Mouse (Mus musculus): Measurements from ENCODE around the gene Cep55.
A peak's percentile ranks its signal among the peaks of the same experiment; 100 is the strongest.

The Cep55 gene

DNA sequence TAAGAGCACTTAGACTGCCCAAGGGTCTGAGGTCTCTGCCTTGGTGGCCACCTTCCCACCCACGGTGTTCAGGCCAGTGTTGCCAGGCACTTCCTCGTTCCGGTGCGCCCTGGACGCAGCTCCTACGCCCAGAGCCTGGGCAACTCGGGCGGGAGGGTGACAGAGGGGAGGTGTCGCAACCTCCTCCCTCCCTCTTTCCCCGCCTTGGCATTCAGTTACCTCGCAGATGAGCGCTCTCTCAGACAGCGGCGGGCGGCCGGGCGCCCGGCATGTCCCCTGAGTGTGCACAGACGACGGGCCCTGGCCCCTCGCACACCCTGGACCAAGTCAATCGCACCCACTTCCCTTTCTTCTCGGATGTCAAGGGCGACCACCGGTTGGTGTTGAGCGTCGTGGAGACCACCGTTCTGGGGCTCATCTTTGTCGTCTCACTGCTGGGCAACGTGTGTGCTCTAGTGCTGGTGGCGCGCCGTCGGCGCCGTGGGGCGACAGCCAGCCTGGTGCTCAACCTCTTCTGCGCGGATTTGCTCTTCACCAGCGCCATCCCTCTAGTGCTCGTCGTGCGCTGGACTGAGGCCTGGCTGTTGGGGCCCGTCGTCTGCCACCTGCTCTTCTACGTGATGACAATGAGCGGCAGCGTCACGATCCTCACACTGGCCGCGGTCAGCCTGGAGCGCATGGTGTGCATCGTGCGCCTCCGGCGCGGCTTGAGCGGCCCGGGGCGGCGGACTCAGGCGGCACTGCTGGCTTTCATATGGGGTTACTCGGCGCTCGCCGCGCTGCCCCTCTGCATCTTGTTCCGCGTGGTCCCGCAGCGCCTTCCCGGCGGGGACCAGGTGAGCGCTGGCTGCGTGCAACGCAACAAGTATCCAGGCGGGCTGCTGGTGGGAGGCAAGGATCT is 42.3 kb downstream of the Cep55 start, which contains the start of gene Ffar4:
TSS of gene Ffar4 (plus strand) at position 214 of the 901 bp plus-strand sequence.
- DNase-seq (ENCODE audit: low spot score), result peak; percentile 14

DNA sequence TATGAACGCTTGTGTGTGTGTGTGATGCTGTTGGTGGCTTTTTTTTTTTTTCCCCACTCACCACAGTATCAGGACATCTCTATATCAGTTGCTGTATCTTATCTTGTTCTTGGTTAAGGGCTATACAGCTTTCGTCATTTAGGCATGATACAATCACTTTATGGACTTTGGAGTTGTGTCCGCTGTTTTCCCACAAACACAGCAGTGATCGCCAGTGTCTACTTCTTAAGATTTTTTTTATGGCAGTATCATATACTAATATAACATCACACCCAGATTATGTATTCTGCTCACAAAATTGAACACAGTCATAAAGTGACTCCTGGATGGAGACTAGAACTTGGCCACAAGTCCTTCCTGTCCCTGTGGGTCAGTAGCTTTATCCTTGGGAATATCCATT is 53.1 kb downstream of the Cep55 start:
- no peak for DNase-seq (ENCODE audit: low spot score)

DNA sequence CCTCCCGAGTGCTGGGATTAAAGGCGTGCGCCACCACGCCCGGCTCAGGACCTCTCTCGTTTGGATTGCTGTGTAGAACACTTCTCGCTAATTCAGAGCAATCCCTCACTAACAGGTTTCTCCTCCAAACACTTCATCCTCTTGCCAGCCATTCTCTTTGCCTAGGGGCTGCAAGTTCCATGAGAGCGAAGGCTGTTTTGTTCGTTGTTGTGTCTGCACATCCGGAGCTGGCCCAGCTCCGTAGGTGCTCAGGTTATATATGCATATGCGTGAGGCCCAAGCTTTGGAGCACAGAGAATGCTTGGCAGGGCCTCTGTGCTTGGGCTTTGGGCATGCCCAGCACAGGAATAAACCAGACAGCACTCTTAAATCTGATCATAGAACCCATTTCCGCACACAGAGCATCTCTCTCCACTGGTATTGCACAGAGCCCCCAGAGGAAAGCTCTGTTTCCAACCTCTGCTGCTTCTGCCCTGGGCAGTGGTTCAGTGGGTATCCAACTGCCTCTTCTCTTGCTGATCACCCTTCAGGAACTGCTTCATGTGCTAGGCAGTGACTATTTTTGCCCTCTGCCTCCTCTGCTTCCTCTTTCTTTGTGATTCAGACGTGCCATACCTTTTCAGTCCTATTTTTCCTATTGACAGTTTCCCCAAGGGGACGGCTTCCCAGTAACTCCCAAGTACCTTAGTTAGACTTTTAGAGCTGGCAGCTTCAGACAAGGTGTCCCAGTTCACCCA is 54.9 kb downstream of the Cep55 start:
- DNase-seq (ENCODE audit: low spot score), result no peak

DNA sequence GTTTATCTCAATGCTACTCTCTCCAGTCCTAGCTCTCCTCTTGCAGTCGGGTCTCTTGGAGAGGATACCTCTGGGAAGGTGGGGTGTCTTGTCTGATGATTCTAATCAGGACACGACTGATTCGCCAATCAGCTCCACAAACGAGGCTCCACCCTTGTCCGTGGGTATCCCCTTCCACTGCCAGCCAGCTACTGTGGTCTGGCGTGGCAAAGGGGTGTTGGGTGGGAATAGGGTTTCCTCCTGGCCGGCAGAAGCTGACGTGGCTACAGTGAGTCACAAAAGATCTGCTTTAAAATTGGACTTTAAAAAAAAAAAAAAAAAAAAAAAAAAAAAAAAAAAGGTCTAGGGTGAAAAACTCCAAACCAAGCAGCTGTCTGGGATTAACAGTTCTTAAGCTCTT is 56.2 kb downstream of the Cep55 start:
- no peak for DNase-seq (ENCODE audit: low spot score)

DNA sequence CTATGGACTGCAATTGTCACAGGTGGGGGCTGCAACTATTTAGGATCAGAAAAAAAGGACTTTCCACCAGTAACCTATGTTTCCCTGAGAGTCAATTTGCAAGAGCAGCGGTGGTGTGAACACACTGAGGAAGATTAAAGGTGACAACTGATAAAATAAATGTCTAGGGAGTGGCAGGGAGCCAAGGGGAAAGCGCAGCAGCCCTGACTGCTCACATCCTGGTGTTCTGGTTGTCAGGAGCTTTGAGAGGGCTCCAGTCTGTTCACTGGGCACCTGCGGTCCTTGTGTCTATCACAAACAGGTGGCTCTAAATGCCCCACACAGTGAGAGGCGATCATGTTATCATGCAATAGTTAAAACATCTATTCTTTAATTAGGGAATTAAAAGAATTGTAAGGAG is 57.8 kb downstream of the Cep55 start:
- peak; percentile 30 for DNase-seq (ENCODE audit: low spot score)

DNA sequence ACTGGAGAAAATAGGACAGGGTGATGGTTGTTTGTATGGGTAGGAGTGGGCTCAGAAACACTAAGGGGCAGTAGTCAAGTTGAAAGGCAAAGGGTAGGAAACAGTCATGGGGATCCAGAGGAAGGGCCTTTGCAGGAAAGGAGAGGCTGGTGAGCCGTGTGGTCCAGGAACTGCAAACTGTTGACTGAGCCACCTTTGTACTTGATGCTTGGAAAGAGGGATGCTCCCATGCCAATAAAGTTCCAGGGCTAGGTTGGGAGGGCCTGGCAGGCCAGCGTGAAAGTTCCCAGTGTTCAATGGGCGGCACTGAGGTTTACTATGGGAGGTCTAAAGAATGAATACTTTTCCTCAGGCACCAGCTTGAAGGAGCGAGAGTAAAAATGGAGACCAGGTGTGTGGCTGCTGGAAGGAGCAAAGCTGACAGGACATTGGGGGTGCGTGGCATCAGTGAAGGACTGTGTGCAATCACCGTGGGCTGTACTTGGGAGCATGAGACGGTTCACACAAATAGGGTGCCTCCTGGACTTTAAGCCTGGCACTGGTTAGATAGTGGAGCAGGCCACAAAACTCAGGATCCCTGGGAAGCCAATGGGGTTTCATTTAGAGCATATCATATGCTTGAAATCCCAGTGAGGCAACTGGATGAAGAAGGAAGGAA is 60.2 kb downstream of the Cep55 start:
- no peak for DNase-seq (ENCODE audit: low spot score)

DNA sequence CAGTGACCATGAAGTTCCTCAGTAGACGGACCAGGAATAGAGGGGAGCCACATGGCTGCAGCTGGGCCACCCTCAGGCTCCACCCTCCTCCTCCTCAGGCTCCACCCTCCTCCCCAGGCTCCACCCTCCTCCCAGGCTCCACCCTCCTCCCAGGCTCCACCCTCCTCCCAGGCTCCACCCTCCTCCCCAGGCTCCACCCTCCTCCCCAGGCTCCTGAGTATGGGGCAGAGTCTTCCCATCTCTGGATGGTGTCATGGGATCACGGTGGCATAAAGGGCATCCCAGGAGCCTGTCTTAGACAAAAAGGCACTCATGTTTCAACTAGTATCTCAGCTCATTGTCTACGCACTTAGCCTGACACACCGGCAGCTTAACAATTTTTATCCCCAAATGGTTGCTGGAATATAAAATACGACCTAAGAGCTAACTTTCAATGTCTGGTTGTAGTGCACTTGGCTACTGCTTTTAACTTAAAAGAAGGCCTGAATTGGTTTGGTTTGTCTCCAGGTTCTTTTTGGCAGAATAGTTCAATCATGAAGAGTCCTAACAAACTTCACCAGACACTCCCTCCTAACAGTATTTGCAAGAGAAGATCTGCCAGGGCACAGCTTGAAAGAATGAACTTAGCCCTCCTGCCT is 65.4 kb downstream of the Cep55 start:
- no peak for DNase-seq (ENCODE audit: low spot score)

DNA sequence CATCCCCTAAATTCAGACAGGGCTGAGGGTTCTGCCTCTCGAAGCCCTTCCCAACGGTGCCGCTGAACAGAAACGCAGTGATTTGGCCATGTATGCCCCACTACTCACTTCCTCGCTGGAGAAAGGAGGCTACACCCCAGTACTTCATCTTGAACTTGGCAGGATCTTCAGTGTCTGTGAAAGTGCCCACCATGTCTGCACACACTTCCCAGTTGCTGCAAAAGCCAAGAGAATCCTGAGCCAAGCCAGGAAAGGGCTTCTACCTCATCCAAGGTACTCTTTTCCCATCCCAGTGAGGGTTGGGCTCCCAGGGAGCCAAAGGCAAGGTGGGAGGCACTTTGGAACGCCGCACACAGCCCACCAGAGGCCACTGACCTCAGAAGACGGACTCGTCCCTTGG is 69.1 kb downstream of the Cep55 start:
- no peak for DNase-seq (ENCODE audit: low spot score)
